Mouse (Mus musculus): Measurements from ENCODE around the gene Inafm1. TPM values are rescaled to one million over a fixed set of nuclear protein-coding genes. Genes with fewer than 3 reads are reported as not detected.

Gene Inafm1
- 22.8 and 24.8 TPM in 2 replicates for polyA plus RNA-seq (2016; fragmentation: Nextera tagmentation; extraction: Ambion mirVana)

DNA sequence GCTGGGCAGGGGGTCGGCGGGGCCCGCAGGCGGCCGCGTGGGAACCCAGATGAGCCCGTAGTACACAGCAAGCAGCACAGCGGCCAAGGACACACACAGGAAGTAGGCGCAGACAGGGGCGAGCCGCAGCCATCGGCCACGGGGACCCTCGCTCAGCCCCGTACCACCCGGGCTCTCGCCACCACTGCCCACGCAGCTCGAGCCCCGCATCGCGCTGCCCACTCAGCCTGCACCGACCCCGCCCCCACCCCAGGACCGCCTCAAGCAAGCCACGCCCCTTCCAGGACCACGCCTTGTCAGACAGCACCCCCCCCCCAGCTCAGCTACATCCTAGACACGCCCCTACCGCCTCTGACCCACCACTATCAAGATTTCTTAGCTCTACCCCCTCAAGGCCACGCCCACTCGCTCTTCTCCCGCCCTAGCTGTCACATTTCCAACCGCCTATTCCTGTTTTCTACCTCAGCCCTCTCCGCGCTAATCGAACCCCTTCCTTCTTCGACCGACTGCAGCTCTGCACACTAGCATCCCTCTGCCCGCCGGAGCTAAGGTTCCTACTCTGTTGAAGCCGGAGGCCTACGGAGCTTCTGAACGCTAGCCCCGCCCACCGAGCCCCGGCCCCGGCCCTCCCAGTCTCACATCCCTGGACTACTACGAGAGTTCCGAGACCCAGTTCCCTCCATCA is at the start of gene Inafm1:
Gene Inafm1, minus strand, starts transcription at position 537 of the 685 bp plus-strand sequence.
- peaks cover 30% of the 10 kb centered on the region for H3K36me3 ChIP-seq
- WGBS = 2% methylated on average over 42 of the region's 49 CpGs
- H3K4me2 ChIP-seq (replicated peaks) = peak within 1 kb of the TSS; percentile 73
- H3K27me3 ChIP-seq = 0 out of 2 replicates have a peak, but pooled peaks cover 2% of the 10 kb centered on the region
- H3K9me3 ChIP-seq = no peaks in the 10 kb centered on the region
- peak within 1 kb of the TSS; percentile 66 for H3K4me3 ChIP-seq
- peak within 1 kb of the TSS; percentile 75 for H3K9ac ChIP-seq
- H3K4me1 ChIP-seq = peaks cover 25% of the 10 kb centered on the region
- ATAC-seq (ENCODE audit: insufficient number of reproducible peaks, insufficient read depth, low FRiP score, low TSS enrichment) = peak; percentile 68
- peak within 1 kb of the TSS; percentile 95 for H3K27ac ChIP-seq

DNA sequence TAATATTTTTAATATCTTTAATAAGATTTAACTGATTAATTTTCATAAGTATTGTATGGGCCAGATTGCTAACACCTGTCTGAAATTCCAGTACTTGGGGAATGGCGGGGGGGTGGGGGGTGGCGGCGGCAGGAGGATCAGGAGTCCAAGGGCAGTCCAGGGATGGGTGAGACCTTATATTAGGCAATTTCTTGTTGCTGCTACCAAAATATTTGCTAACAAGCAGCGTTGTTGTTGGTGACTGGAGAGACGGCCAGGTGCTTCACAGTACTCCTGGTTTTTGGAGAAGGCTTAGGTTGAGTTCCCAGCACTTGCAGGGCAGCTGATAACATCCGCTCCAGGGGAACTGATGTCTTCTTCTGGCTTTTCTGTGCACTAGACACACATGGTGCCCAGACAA is 47.1 kb upstream of the Inafm1 start:
- Histone ChIP-seq H3K9ac (no peak overlapping the region), H3K27me3 (no peaks in the 10 kb centered on the region), H3K36me3 (0 out of 2 replicates have a peak, but pooled peaks cover 7% of the 10 kb centered on the region), H3K4me3 (no peak overlapping the region), H3K27ac (no peak overlapping the region), H3K9me3 (no peaks in the 10 kb centered on the region), H3K4me2 (replicated peaks) (no peak overlapping the region), H3K4me1 (no peaks in the 10 kb centered on the region)
- 88% methylated on average over 6 of the region's 6 CpGs for WGBS
- no peak for ATAC-seq (ENCODE audit: insufficient number of reproducible peaks, insufficient read depth, low FRiP score, low TSS enrichment)

DNA sequence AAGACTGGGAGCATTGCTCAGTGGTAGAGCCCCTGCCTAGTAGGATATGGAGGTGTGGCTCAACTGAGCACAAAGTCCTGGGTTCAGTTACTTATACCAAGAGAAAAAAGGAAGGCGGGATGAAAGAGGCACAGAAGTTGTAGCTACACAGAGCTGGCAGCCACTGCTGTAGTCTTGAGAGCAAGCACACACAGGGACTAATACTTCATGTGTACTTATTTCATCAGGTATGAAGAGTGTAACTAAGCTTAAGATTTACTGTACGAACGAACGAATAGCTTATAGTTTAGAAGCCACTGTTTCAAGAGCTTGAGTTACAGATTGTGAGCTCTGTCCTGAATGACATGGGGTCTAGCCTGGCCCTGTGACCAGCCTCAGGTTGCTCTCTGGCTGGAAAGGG is 45.8 kb upstream of the Inafm1 start:
- 89% methylated on average over 4 of the region's 4 CpGs for WGBS
- ATAC-seq (ENCODE audit: insufficient number of reproducible peaks, insufficient read depth, low FRiP score, low TSS enrichment) = no peak
- Histone ChIP-seq H3K27ac (no peak overlapping the region), H3K4me1 (peaks cover 2% of the 10 kb centered on the region; the same call in 1 of the 2 replicates), H3K9ac (no peak overlapping the region), H3K36me3 (0 out of 2 replicates have a peak, but pooled peaks cover 5% of the 10 kb centered on the region), H3K4me3 (no peak overlapping the region), H3K4me2 (replicated peaks) (no peak overlapping the region), H3K9me3 (no peaks in the 10 kb centered on the region), H3K27me3 (no peaks in the 10 kb centered on the region)

DNA sequence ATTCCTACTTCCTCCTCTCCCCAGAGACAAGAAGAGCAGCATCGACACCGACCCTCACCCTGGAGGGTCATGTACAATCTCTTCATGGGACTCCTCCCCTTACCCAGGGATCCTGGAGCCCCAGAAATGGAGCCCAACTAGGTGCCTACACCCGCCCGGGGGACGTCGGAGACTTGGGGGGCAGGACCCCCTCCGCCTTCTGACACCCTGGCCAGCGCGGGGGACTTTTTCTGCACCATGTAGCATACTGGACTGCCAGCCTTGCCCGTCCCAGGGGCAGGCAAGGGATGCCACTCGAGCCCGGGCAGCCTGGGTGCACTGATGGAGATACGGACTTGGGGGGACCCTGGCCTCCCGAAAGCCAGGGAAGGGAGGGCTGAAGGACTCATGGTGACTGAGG is 43.7 kb upstream of the Inafm1 start:
- Histone ChIP-seq H3K36me3 (no peaks in the 10 kb centered on the region), H3K27ac (no peak overlapping the region), H3K27me3 (peaks cover 6% of the 10 kb centered on the region; the same call in 1 of the 2 replicates), H3K9me3 (no peaks in the 10 kb centered on the region), H3K4me1 (peaks cover 20% of the 10 kb centered on the region), H3K9ac (no peak overlapping the region), H3K4me2 (replicated peaks) (no peak overlapping the region), H3K4me3 (no peak overlapping the region)
- ATAC-seq (ENCODE audit: insufficient number of reproducible peaks, insufficient read depth, low FRiP score, low TSS enrichment) = no peak
- WGBS = 81% methylated on average over 14 of the region's 14 CpGs

DNA sequence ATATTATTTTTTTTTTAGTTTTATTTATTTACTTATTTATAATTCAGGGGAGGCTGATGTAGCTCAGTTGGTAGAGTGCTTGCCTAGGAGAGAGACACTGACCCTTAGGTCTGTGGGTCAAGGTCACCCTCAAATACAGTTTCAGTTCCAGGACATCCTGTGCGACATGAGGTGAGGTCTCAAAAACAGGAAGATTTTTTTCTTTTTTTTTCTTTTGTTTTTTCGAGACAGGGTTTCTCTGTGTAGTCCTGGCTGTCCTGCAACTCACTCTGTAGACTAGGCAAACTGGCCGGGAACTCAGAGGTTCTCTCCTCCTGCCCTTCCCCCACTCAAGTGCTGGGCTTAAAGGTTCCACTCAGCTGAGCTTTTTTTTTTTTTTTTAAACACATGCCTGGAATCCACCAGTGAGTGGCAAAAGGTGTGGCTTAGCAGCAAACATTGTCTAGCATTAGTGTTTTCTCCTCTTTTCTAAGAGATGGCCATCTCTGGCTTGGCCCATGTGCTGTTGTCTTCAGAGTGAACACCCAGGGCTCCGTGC is 41.9 kb upstream of the Inafm1 start:
- 51% methylated on average over 4 of the region's 4 CpGs for WGBS
- ATAC-seq (ENCODE audit: insufficient number of reproducible peaks, insufficient read depth, low FRiP score, low TSS enrichment) = no peak

DNA sequence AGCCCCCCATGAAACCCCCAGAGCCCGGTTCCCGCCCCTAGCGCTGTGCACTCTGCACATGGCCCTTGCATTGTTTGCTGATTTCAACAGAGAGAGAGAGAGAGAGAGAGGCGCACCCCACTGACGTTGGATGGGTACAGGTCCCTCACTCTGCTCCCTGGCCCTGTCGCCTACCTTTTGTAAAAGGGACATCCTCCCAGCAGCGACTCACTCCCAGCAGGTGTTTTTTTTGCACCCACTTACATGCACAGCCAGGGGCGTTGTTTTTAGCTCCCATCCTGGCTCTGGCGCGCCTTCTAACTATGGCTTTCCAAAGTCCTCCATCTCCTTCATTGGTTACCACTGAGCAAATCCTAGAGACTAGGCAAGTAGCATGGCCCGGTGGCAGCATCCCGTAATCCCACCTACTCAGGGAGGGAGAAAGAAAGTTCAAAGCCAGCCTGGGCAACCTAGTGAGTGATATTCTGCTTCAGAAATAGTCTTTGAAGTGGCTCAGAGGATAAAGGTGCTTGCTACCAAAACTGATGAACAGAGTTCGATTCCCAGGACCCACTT is 40.9 kb upstream of the Inafm1 start:
- peak overlapping the region; percentile 90 for H3K27ac ChIP-seq
- H3K9me3 ChIP-seq = no peaks in the 10 kb centered on the region
- H3K9ac ChIP-seq = peak overlapping the region; percentile 68
- peak overlapping the region; percentile 71 for H3K4me3 ChIP-seq
- peaks cover 32% of the 10 kb centered on the region for H3K27me3 ChIP-seq
- 7% methylated on average over 13 of the region's 13 CpGs for WGBS
- H3K36me3 ChIP-seq = no peaks in the 10 kb centered on the region
- peaks cover 43% of the 10 kb centered on the region for H3K4me1 ChIP-seq
- peak; percentile 19; the same call in 1 of the 2 replicates for ATAC-seq (ENCODE audit: insufficient number of reproducible peaks, insufficient read depth, low FRiP score, low TSS enrichment)
- H3K4me2 ChIP-seq (replicated peaks) = peak overlapping the region; percentile 98

More for the DNA sequence above, 41.9 kb upstream of the Inafm1 start:
- no peaks in the 10 kb centered on the region for H3K36me3 ChIP-seq
- no peak overlapping the region for H3K4me2 ChIP-seq (replicated peaks)
- peaks cover 36% of the 10 kb centered on the region for H3K4me1 ChIP-seq
- no peak overlapping the region for H3K27ac ChIP-seq
- no peak overlapping the region for H3K4me3 ChIP-seq
- peaks cover 23% of the 10 kb centered on the region for H3K27me3 ChIP-seq
- no peaks in the 10 kb centered on the region for H3K9me3 ChIP-seq
- H3K9ac ChIP-seq = no peak overlapping the region

GRCm38 (mm10) chr7:16313481-16314220 is 40.2 kb upstream of the Inafm1 start:
- WGBS = under 1% methylated on average over 60 of the region's 66 CpGs
- no peaks in the 10 kb centered on the region for H3K36me3 ChIP-seq
- ATAC-seq (ENCODE audit: insufficient number of reproducible peaks, insufficient read depth, low FRiP score, low TSS enrichment) = peak; percentile 68

GRCm38 (mm10) chr7:16312672-16313311 is 39.4 kb upstream of the Inafm1 start:
- peaks cover 49% of the 10 kb centered on the region for H3K4me1 ChIP-seq
- under 1% methylated on average over 12 of the region's 12 CpGs for WGBS

More at GRCm38 (mm10) chr7:16313481-16314220, 40.2 kb upstream of the Inafm1 start:
- H3K9ac ChIP-seq = peak overlapping the region; percentile 68
- H3K4me3 ChIP-seq = peak overlapping the region; percentile 71
- peaks cover 32% of the 10 kb centered on the region for H3K27me3 ChIP-seq
- peaks cover 49% of the 10 kb centered on the region for H3K4me1 ChIP-seq
- H3K4me2 ChIP-seq (replicated peaks) = peak overlapping the region; percentile 98
- H3K27ac ChIP-seq = peak overlapping the region; percentile 90
- no peaks in the 10 kb centered on the region for H3K9me3 ChIP-seq

DNA sequence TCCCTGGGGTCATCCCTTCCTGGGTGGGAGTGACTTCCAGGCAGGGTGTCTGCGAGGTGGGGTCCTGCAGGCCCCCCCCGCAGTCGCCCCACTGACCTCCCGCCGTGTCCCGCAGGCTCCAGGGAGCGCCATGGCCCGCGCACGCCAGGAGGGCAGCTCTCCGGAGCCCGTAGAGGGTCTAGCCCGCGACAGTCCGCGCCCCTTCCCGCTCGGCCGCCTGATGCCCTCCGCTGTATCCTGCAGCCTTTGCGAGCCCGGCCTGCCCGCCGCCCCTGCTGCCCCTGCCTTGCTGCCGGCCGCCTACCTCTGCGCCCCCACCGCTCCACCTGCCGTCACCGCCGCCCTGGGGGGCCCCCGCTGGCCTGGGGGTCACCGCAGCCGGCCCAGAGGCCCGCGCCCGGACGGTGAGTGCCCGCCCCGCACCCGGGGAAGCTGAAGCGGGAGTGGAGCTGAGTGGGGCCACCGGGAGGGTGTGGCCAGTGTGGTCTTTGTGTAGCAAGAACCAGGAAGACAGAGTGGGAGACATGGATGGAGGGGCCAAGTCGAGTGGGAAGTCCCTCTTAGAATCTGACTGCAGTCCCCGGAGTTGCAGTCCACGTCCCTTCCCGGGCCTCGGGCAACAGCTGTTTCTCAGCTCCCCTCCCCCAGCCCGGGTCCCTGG is 38.7 kb upstream of the Inafm1 start:
- H3K9me3 ChIP-seq = no peaks in the 10 kb centered on the region
- peaks cover 49% of the 10 kb centered on the region for H3K4me1 ChIP-seq
- H3K27me3 ChIP-seq = peaks cover 32% of the 10 kb centered on the region
- peak overlapping the region; percentile 71 for H3K4me3 ChIP-seq
- H3K4me2 ChIP-seq (replicated peaks) = peak overlapping the region; percentile 98
- no peak for ATAC-seq (ENCODE audit: insufficient number of reproducible peaks, insufficient read depth, low FRiP score, low TSS enrichment)
- H3K9ac ChIP-seq = peak overlapping the region; percentile 78
- H3K27ac ChIP-seq = peak overlapping the region; percentile 80
- 1% methylated on average over 45 of the region's 49 CpGs for WGBS
- no peaks in the 10 kb centered on the region for H3K36me3 ChIP-seq

More at GRCm38 (mm10) chr7:16312672-16313311, 39.4 kb upstream of the Inafm1 start:
- peak overlapping the region; percentile 78 for H3K9ac ChIP-seq
- peak overlapping the region; percentile 98 for H3K4me2 ChIP-seq (replicated peaks)
- no peak for ATAC-seq (ENCODE audit: insufficient number of reproducible peaks, insufficient read depth, low FRiP score, low TSS enrichment)
- H3K27ac ChIP-seq = peak overlapping the region; percentile 90
- H3K9me3 ChIP-seq = no peaks in the 10 kb centered on the region
- no peaks in the 10 kb centered on the region for H3K36me3 ChIP-seq
- H3K4me3 ChIP-seq = peak overlapping the region; percentile 71
- peaks cover 32% of the 10 kb centered on the region for H3K27me3 ChIP-seq

DNA sequence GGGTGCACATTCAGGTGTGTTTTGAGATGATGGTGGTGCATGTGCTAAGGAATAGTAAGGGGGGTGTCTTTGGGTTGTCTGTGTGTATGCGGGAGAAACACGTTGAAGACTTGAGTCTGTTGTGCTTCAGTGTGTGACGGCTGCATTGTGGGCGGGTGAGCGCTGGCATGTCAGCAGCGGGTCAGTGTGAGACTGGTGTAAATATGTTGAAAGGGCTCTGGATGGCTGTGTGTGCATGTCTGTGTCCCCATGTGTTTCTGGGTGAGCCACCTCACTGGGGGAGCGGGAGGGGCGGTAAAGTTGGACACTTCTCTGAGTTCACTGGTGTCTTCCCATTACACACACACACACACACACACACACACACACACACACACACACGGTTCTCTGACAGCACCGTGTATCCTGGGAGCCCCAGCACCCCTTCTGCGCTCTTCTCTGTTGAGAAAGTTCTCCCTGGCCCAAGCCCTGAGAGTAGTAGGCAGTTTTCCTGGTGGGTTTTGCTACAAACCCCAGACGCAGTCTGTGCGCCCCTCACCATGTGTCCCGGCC is 38.1 kb upstream of the Inafm1 start:
- Histone ChIP-seq H3K9ac (peak overlapping the region; percentile 78), H3K27me3 (peaks cover 32% of the 10 kb centered on the region), H3K4me3 (peak overlapping the region; percentile 71), H3K27ac (0 out of 2 replicates have a peak overlapping the region, but pooled peaks have one; percentile 80), H3K36me3 (no peaks in the 10 kb centered on the region), H3K9me3 (no peaks in the 10 kb centered on the region), H3K4me2 (replicated peaks) (peak overlapping the region; percentile 98), H3K4me1 (peaks cover 49% of the 10 kb centered on the region)
- WGBS = 4% methylated on average over 14 of the region's 14 CpGs
- ATAC-seq (ENCODE audit: insufficient number of reproducible peaks, insufficient read depth, low FRiP score, low TSS enrichment) = no peak

Measured in embryonic facial prominence, embryonic 12.5 days (tissue).